Mouse (Mus musculus) urinary bladder, postnatal 14 days (tissue): ENCODE data around the gene C1ra.
A peak's percentile ranks its signal among the peaks of the same experiment; 100 is the strongest.
"Not testable (repeated sequence)": the region's sequence is repeated elsewhere in the genome, so short reads cannot be mapped to it uniquely, and the experiment has no call there.

ENCODE experiments used
- DNase-seq: peaks from one replicate; pipeline ENCODE4 v3.0.0; 2021; ENCODE audit warnings: low spot score

C1ra gene

GRCm38 (mm10) chr6:124512355-124512836, at the start of gene C1ra:
TSS of gene C1ra (plus strand) at chr6:124512405.
- DNase-seq: peak; percentile 64

- DNase-seq: no peak
Observed at GRCm38 (mm10) chr6:124463881-124464291, 48.3 kb upstream of the C1ra start.

- peak; percentile 75 for DNase-seq
Observed at GRCm38 (mm10) chr6:124464305-124465271, 47.6 kb upstream of the C1ra start, which contains the start of gene Clstn3. TSS of gene Clstn3 (minus strand) at chr6:124464794.

- no peak for DNase-seq
Observed at GRCm38 (mm10) chr6:124465299-124465698, 46.9 kb upstream of the C1ra start.

- no peak for DNase-seq
Observed at GRCm38 (mm10) chr6:124465729-124466128, 46.5 kb upstream of the C1ra start.

GRCm38 (mm10) chr6:124471121-124471520, 41.1 kb upstream of the C1ra start:
- no peak for DNase-seq

GRCm38 (mm10) chr6:124471783-124472638, 40.2 kb upstream of the C1ra start:
- DNase-seq: not testable (repeated sequence)

GRCm38 (mm10) chr6:124472801-124473200, 39.4 kb upstream of the C1ra start:
- DNase-seq: peak; percentile 59

GRCm38 (mm10) chr6:124474621-124475020, 37.6 kb upstream of the C1ra start:
- DNase-seq: no peak

- not testable (repeated sequence) for DNase-seq
Observed at GRCm38 (mm10) chr6:124475335-124476075, 36.7 kb upstream of the C1ra start.

GRCm38 (mm10) chr6:124476216-124476615, 36.0 kb upstream of the C1ra start:
- no peak for DNase-seq

- no peak for DNase-seq
Observed at GRCm38 (mm10) chr6:124476796-124477195, 35.4 kb upstream of the C1ra start.

- no peak for DNase-seq
Observed at GRCm38 (mm10) chr6:124477221-124477655, 35.0 kb upstream of the C1ra start.

- DNase-seq: peak; percentile 34
Observed at GRCm38 (mm10) chr6:124477922-124478651, 34.1 kb upstream of the C1ra start.

GRCm38 (mm10) chr6:124478874-124479572, 33.2 kb upstream of the C1ra start:
- DNase-seq: no peak

- DNase-seq: no peak
Observed at GRCm38 (mm10) chr6:124479573-124479930, 32.7 kb upstream of the C1ra start.

- no peak for DNase-seq
Observed at GRCm38 (mm10) chr6:124480295-124480694, 31.9 kb upstream of the C1ra start.

GRCm38 (mm10) chr6:124481571-124481970, 30.6 kb upstream of the C1ra start:
- peak; percentile 62 for DNase-seq

GRCm38 (mm10) chr6:124483831-124484230, 28.4 kb upstream of the C1ra start:
- DNase-seq: not testable (repeated sequence)

- DNase-seq: no peak
Observed at GRCm38 (mm10) chr6:124484851-124485250, 27.4 kb upstream of the C1ra start.
